Mouse (Mus musculus): ENCODE results near the gene Shank3.

DNA sequence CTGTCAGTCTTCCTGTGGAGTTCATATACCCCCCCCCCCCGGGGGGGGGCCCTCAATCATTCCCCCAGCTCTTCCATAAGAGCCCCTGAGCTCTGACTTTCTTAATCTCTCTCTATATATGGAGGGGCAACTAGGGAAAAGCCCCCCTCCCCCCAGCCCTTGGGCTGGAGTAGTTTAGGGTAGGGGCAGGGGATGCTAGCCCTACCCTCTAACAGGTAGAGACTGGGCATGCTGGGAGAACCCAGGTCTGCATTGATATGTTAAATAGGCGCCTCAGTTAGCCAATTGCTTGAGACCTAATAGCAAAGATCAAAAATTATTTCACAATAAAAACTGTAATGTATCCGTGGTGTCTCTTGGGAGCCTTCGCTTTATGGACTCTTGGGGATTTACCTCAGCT lies 93.1 kb downstream of the Shank3 start:
- no peak for TF ChIP-seq GATA1 (IDR thresholded peaks at IDR 0.05; ENCODE audit: low read length)
- no peak for TF ChIP-seq TAL1 (IDR thresholded peaks at IDR 0.05; ENCODE audit: low read length)

Data from erythroblast, embryonic 14.5 days (primary cell).